Mouse (Mus musculus) gastrocnemius, postnatal 36 days (tissue): ENCODE data around the gene Lsm8. TPM values are rescaled to one million over a fixed set of nuclear protein-coding genes. Genes with fewer than 3 reads are reported as not detected.
"Not testable (repeated sequence)": the region's sequence is repeated elsewhere in the genome, so short reads cannot be mapped to it uniquely, and the experiment has no call there.

Source experiments
- DNase-seq, 2 experiments: peaks; one replicate each; pipeline ENCODE4 v3.0.0; 2022
- intact Hi-C: fragments of 180-260 bp; cut with DNase I; formaldehyde crosslinking; loops from one replicate; pipeline ENCODE4 v1.15.1; 2025
- long read RNA-seq, 2 experiments: library from polyadenylated mRNA; stranded (forward); transcript quantifications; one replicate each; pipeline ENCODE4 v2.0.0; 2021
- total RNA-seq, 2 experiments: library from RNA; stranded (reverse); gene quantifications; 2 replicates each; pipeline ENCODE4 v1.2.3; 2021

Gene Lsm8
- 1 to 10 TPM; 9.2 to 9.4 TPM for total RNA-seq
- long read RNA-seq, experiment 1, transcript Lsm8-201 (4 exons, 807 nt), result major isoform, 18 of 21 reads
- long read RNA-seq, experiment 1, partial matches to known transcripts, result 3 of 21 reads
- long read RNA-seq, experiment 1, other reads (novel, unspliced or antisense), result 0 of 21 reads
- long read RNA-seq, experiment 2, transcript Lsm8-201 (4 exons, 807 nt), result major isoform, 25 of 28 reads
- long read RNA-seq, experiment 2, partial matches to known transcripts, result 3 of 28 reads
- long read RNA-seq, experiment 2, other reads (novel, unspliced or antisense), result 0 of 28 reads

DNA sequence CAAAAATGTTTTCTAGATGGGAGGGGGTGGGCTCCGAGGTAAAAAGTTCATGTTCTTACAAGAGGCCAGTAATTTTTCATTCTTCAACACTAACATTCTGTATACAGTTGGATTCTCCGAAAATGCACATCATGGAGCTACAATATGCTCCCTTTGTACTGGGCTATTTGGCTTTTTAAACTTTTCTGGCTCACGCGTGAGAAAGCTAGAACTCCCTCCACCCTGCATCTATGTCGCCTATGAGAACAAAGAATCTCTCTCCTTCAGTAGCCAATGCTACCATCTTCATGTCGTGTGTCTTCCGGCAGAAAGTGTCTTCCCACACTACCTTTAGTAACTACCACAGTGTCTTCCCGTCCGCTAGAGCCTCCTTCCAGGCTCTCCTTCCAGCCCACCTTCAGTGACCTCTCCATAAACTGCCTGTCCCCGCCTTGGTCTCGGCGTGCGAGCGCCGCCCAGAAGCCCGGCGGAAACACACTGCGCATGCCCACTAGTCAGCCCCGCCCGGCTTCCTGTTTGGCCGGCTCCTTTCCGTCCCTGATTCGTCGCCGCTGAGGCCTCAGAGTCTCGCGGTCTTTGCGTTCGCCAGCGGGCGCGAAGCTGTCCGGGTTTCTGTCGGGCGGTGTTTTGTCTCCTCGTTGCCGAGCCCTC lies at the start of gene Lsm8:
Gene Lsm8 (plus strand): TSS at position 529 of the 651 bp plus-strand sequence.
- intact Hi-C loops, result no loop called here
- DNase-seq, result peak; percentile 93 to 95

DNA sequence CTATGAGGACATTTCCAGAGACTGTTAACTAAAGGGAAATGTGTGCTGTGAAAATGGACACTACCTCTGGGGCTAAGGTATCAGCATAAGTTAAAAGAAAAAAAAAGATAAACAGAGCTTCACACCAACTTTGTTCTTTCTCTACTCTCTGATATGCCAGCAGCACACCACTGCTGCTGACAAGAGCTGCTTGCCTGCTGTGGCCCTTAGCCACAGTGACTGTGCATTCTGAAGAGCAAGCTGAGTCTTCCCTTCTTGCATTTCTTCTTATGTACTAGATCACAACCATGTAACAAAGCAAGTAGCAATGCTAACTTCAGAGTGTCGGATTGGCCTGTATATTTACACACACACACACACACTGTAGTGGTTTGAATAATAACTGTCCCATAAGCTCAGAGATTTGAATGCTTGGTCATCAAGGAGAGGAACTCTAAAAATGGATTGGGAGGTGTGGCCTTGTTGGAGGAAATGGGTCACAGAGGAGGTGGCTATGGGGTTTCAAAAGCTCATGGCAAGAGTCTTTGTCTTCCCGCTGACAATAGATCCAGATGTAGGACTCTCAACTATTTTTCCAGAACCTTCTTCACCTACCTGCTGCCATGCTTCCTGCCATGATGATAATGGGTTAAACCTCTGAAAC lies 47.4 kb upstream of the Lsm8 start:
- intact Hi-C loops, result no loop called here

DNA sequence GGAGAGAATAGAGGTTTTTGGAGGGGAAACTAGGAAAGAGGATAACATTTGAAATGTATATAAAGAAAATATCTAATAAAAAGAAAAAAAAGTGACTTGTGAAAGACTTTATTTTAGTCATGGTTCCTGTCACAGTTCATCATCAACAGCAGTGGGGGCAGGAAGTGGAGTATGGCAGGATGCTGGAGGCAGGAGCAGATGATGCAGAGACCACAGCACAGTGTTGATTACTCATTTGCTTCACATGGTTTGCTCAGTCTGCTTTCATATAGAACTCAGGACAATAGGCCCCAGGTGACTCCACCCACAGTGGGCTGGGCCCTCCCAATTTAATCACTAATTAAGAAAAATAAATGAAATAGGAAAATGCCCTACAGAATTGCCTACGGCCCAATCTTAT lies 35.8 kb upstream of the Lsm8 start:
- intact Hi-C loops, result no loop called here

More for the DNA sequence above, 47.4 kb upstream of the Lsm8 start:
- no peak for DNase-seq

DNA sequence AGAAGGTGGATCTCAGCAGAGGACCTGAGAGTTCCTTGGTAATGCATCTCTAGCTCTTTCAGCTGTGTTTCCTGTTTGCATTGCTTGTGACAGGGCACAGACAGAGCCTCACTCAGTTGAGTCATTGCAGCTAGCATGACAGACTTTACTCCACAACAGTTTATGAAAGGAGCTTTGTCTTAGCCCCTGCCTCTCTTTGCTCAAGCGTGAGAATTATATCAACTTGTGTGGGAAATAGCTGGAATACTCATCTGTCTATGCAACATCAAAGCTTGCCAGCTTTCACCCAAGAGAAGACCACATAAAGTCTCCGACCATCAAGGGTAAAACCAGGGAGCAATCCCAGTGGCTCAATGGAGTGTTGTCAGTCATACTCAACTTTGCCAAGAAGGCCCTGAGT lies 32.8 kb upstream of the Lsm8 start:
- intact Hi-C loops, result no loop called here
- no peak for DNase-seq

More for the DNA sequence above, 35.8 kb upstream of the Lsm8 start:
- no peak for DNase-seq

DNA sequence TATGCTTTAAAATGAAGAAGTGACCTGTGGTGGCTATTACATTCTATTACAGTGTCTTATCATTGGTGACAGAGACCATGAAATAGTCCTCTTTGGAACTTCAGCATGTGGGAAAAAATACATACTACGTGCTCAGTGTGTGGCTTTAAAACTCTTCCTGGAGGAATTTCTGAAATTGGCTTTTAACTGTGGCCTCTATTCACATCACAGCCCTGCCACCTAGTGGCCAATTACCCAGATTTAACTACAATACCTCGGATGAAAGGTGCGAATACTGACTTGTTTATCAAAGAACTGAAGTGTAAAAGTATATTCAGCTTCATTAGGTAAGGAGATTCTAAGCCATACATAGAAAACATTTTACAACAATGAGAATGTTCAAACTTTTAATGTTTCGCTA lies 29.0 kb upstream of the Lsm8 start:
- peak in 1 of 2 experiments; percentile 5 for DNase-seq
- intact Hi-C loops, result no loop called here

DNA sequence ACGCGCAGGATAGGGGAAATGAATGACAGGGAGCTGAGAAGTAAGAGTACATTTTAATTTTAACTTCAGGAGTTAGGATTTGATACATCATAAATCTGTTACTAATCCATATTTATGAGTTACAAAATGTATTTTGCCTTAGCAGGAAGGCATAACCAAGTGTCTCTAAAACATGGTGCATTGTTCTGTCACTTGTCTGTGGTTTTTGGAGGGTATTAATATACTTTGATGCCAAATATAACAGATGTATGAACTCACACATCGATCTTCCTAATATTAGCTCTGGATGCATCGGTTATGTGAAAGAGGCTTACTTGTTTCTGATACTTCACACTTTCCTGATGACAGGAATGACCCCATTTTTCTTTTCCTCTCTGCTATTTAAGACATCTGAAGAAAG lies 28.1 kb upstream of the Lsm8 start:
- intact Hi-C loops, result loop anchor here (10.0 kb wide), 1 partner anchor 415 kb away; no protein-coding TSS in a partner anchor

DNA sequence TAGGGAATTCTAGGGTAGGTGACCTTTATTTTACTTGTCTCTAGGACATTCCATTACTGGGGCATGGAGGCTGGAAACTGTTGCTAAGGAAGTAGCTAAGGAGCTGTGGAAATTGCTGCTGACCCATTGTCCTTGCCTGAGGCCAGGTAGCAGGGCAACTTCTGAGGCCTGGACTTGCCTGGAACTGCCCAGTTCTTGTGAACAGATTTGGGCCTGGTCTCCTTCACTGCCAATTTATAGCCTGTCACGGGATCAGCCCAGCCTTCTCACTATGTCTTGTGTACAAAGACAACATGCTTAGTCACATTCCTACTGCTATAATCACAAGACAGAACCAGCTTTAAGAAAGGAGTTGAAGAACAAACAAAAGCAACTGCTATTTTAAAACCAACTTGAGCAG lies 25.6 kb upstream of the Lsm8 start:
- intact Hi-C loops, result loop anchor here (10.0 kb wide), 1 partner anchor 418 kb away; no protein-coding TSS in a partner anchor
- no peak for DNase-seq

More for the DNA sequence above, 28.1 kb upstream of the Lsm8 start:
- DNase-seq, result no peak

DNA sequence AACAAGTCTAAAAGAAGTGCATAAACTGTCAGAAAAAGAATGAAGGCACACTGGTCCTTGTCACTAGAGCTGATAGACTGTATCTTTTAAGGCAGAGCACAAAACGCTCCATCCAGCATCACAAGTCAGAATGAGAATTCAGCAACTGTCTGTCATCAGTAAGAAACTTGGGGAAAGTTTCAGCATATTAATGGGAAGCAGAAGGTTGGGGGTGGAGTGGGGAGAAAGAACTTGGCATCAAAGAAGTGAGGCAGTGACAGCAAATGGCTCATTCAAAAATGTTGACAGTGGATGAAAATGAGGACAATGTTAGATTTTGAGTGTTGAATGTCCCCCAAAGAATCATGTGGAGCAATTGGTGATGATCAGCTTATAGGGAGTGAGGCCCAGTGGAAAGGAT lies 15.4 kb upstream of the Lsm8 start:
- intact Hi-C loops, result no loop called here
- no peak for DNase-seq

DNA sequence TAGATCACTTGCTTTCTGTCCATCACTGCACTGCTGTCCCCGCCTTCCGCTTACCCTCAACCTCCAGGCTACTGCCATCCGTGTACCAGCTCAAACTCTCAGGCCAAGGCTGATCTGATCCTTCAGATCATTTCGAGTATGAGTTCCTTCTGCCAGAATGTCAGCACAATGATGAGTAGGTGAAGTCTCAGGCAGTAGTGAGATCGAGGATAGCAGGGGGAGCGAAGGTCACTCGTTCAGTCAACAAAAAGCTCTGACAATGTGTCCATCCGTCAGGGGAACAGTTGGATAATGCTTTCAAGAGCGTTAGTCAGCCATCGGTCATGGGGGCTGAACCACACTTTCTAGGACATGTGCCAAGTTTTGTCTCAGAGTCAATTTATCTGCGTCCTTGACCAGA lies 3.9 kb upstream of the Lsm8 start:
- intact Hi-C loops, DNase-seq: not testable (repeated sequence)

DNA sequence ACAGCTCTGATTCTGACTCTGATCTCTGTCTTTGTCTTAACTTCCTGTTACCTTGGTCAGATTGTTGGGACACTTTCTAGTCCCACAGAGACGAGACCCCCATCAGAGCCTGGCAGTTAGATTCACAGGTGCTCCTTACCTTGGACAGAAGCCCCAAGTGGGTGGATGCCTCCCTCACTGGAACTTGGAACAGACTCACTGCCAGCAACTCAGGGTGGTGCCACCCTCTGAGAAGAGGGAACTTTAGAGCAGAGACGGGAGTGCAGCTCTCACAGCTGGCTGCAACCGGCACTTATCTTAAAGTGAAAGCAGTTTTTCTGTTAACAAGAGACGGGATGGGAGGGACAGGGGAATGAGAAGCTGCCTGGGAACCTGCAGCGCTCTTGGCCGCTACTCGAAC lies 2.8 kb upstream of the Lsm8 start:
- DNase-seq, intact Hi-C loops: not testable (repeated sequence)

DNA sequence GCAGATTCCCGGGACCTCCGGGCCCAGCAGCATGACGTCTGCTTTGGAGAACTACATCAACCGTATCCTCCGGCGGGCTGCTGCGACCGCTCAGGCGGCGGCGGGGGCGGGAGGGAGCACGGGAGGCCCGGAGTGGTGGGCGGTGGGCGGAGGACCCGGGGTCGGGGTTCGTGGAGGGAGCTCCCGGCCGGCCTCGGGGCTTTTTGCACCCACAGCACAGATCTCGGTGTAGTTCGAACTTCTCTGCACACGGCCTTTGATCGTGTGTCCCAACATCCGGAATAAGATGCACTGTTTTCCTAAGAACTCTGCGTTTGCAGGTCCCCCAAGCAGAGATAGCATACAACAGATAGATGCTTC lies 303 bp downstream of the Lsm8 start:
- DNase-seq, result no peak
- intact Hi-C loops, result no loop called here

DNA sequence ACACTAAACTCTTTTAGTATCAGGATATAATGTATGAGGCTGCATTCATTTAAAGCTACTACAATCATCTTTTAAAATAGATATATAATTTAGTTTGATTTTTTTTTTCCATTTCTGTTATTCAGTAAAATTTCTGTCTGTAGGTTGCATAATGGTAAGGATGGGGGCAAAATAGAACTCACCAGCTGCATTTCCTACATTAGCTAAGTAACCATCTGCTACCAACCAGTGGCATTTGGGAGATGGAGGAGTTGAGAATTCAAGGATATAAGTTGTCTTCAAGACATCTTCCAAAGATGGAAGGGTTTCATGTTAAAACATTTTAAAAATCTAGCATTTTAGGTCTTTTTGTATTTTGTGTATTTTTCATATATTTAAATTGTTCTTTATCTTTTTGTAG lies 6.9 kb downstream of the Lsm8 start:
- DNase-seq, result no peak
- intact Hi-C loops, result no loop called here

DNA sequence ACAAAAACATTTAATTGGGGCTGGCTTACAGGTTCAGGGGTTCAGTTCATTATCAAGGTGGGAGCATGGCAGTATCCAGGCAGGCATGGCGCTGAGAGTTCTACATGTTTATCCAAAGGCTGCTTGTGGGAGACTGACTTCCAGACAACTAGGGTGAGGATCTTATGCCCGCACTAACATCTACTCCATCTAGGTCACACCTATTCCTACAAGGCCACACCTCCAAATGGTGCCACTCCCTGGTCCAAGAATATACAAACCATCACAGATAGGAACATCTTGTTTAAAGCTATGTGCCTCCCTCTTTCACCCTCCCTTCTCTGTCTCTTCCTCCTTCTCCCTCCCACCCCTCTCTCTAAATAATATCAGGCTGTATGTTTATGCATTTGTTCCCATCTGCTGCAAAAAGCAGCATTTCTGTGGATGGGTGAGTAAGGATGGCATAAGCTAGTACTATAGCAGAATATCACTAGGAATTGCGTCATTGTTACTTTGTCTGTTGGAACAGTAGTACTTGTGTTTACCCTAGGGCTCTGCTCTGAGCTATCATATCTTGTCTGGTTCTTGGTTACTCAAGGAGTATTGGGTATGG lies 8.2 kb downstream of the Lsm8 start:
- DNase-seq, result no peak
- intact Hi-C loops, result no loop called here

DNA sequence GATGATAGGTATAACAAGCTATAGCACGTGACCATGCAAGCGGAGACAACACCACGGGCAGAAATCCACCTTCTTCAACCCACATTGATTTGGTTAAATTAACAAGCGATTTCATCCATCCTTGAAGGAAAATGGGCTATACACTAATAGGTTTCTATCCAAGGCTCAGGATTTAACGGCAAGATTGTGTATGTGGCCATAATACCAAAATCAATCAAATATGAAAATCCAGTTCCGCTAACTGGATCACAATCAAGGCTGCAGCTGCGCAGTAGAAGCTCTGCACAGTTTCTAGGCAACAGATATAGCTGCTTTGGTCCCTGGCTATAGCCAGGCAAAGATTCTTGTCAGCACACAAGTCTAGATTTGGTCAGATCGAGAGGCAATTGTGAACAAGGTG lies 17.6 kb downstream of the Lsm8 start, which contains the start of gene Ankrd7:
Gene Ankrd7 (plus strand): TSS at position 301 of the 400 bp plus-strand sequence.
- DNase-seq, result no peak
- intact Hi-C loops, result no loop called here

DNA sequence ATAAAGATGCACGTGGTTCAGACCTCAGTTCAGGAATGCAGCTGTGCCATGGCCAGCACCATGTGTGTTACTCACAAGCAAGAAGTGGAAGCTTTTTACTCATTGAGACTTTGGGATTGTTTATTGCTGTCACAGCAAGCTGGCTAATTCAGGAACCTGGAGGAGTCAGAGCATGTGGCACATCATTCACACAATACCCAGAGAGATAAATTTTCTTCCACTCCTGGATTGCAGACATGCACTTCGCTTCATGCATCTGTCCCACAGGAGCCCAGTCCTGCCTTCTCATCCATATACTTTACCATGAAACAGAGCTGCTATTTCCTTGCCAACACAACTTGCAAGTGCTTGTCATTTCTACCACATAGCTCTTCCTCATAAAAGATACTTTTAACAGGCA lies 40.7 kb downstream of the Lsm8 start:
- intact Hi-C loops, result no loop called here
- no peak for DNase-seq

DNA sequence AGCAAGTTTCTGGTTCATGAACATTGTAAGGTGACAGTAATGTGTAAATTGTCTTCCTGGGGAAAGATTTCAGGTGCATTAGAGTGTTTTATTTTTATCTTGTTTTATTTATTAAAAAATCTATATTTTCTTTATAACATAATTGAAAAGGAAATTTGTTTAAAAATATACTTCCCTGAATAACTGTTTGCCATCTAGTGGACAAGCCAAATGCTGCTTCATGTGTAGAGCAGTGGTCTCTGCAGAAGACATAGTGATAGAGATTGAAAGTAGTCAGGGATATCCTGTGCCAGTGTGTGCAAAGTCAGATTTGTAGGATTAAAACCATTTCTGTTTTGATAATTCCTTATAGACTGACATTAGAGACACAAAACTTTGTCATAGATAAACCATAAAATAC lies 45.8 kb downstream of the Lsm8 start:
- intact Hi-C loops, result no loop called here
- DNase-seq, result no peak

Other genes starting within 250 kb of the Lsm8 start
- not detected for gene Ankrd7, start 17.7 kb downstream of the Lsm8 start, total RNA-seq